Mouse (Mus musculus) embryonic facial prominence, embryonic 14.5 days (tissue): ENCODE measurements around the gene Gm4353. TPM values are rescaled to one million over a fixed set of nuclear protein-coding genes. Genes with fewer than 3 reads are reported as not detected.

ENCODE experiments used
- ATAC-seq: fragments of 200-750 bp; cut with Nextera tagmentation; 2 replicates; pipeline ENCODE4 v1.8.0; 2017; ENCODE audit warnings: low read depth, moderate number of reproducible peaks, moderate TSS enrichment
- DNase-seq: peaks from one replicate; pipeline ENCODE4 v3.0.0-alpha.2; 2015; ENCODE audit warnings: low spot score
- H3K27ac ChIP-seq: fragments of 300-500 bp; sonication (generic); replicated peaks from 2 replicates; pipeline ENCODE4 v1.5.1; 2014; ENCODE audit warnings: low read depth, mild to moderate bottlenecking, low read length, moderate library complexity
- H3K27me3 ChIP-seq: fragments of 300-500 bp; sonication (generic); replicated peaks from 2 replicates; pipeline ENCODE4 v1.6.1; 2014; ENCODE audit warnings: low read length; ENCODE audit not compliant: control insufficient read depth, insufficient read depth
- H3K36me3 ChIP-seq: fragments of 300-500 bp; sonication (generic); 2 replicates; pipeline ENCODE4 v1.6.1; 2014; ENCODE audit warnings: low read length, mixed read lengths; ENCODE audit not compliant: control insufficient read depth, insufficient read depth
- H3K4me1 ChIP-seq: fragments of 300-500 bp; sonication (generic); 2 replicates; pipeline ENCODE4 v1.6.1; 2014; ENCODE audit warnings: antibody characterized with exemption, low read length; ENCODE audit not compliant: control insufficient read depth, insufficient read depth
- H3K4me2 ChIP-seq: fragments of 300-500 bp; sonication (generic); 2 replicates; pipeline ENCODE4 v1.6.1; 2014; ENCODE audit warnings: low read depth, mild to moderate bottlenecking, low read length, moderate library complexity, mixed read lengths
- H3K4me3 ChIP-seq: fragments of 300-500 bp; sonication (generic); 2 replicates; pipeline ENCODE4 v1.5.1; 2014; ENCODE audit warnings: low read depth, mild to moderate bottlenecking, low read length
- H3K9ac ChIP-seq: fragments of 300-500 bp; sonication (generic); 2 replicates; pipeline ENCODE4 v1.6.1; 2014; ENCODE audit warnings: low read depth, mild to moderate bottlenecking, low read length, moderate library complexity, mixed read lengths
- H3K9me3 ChIP-seq: fragments of 300-500 bp; sonication (generic); 2 replicates; pipeline ENCODE4 v1.6.1; 2016; ENCODE audit warnings: low read length; ENCODE audit not compliant: control insufficient read depth
- WGBS: fragments of 180-500 bp; shearing (Covaris S2); extraction: QIAGEN DNeasy Blood & Tissue Kit; methylation state at CpG from one replicate; pipeline ENCODE4 v1.1.7; 2014; 5-methylcytosine and 5-hydroxymethylcytosine counted together
- polyA plus RNA-seq: library from polyadenylated mRNA; unstranded; fragments of >200 nt; fragmentation: Nextera tagmentation; extraction: Ambion mirVana; gene quantifications from 2 replicates; pipeline ENCODE4 v1.2.1, GENCODE M21; 2014

The Gm4353 gene
- polyA plus RNA-seq, 1 experiment from 2014 or later = 0.88 TPM

DNA sequence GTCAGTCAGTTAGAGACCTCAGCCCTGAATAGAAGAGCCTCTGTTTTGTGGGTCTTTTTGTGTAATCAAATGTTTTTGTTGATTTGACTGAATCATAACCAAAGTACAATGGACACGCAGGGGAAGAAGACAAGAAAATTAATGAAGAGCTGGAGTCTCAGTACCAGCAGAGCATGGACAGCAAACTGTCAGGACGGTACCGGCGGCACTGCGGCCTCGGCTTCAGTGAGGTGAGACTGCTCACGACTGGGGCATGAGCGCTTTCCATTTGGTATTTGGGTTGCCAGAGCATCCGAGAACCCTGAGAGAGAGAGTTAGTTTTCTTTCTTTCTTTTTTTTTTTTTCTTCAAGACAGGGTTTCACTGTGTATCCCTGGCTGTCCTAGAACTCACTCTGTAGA, 18.7 kb upstream of the Gm4353 start:
- H3K9me3 ChIP-seq = no peaks in the 10 kb centered on the region
- WGBS = 94% methylated on average over 9 of the region's 9 CpGs
- H3K4me2 ChIP-seq = no peak overlapping the region
- H3K4me1 ChIP-seq = no peaks in the 10 kb centered on the region
- ATAC-seq (no peak), DNase-seq (no peak)
- no peaks in the 10 kb centered on the region for H3K27me3 ChIP-seq
- H3K9ac ChIP-seq = no peak overlapping the region
- H3K27ac ChIP-seq = no peak overlapping the region
- no peak overlapping the region for H3K4me3 ChIP-seq
- peaks cover 78% of the 10 kb centered on the region for H3K36me3 ChIP-seq

GRCm38 (mm10) chr7:116099952-116100528, 15.6 kb upstream of the Gm4353 start:
- H3K36me3 ChIP-seq = peaks cover 56% of the 10 kb centered on the region
- H3K4me3 ChIP-seq = no peak overlapping the region
- ATAC-seq = no peak
- H3K9me3 ChIP-seq = no peaks in the 10 kb centered on the region
- no peak overlapping the region for H3K4me2 ChIP-seq
- no peak overlapping the region for H3K9ac ChIP-seq
- no peak overlapping the region for H3K27ac ChIP-seq
- peaks cover 7% of the 10 kb centered on the region; the same call in 1 of the 2 replicates for H3K4me1 ChIP-seq
- DNase-seq = no peak
- no peaks in the 10 kb centered on the region for H3K27me3 ChIP-seq
- WGBS = 87% methylated on average over 7 of the region's 7 CpGs

GRCm38 (mm10) chr7:116093466-116093850, 9.0 kb upstream of the Gm4353 start:
- Histone ChIP-seq H3K4me3 (peak overlapping the region; percentile 64), H3K27me3 (no peaks in the 10 kb centered on the region), H3K9ac (peak overlapping the region; percentile 92), H3K4me1 (peaks cover 19% of the 10 kb centered on the region; the same call in 1 of the 2 replicates), H3K4me2 (peak overlapping the region; percentile 89), H3K27ac (peak overlapping the region; percentile 94), H3K9me3 (no peaks in the 10 kb centered on the region), H3K36me3 (0 out of 2 replicates have a peak, but pooled peaks cover 4% of the 10 kb centered on the region)
- ATAC-seq (peak; percentile 87), DNase-seq (no peak)
- 1% methylated on average over 19 of the region's 19 CpGs for WGBS

DNA sequence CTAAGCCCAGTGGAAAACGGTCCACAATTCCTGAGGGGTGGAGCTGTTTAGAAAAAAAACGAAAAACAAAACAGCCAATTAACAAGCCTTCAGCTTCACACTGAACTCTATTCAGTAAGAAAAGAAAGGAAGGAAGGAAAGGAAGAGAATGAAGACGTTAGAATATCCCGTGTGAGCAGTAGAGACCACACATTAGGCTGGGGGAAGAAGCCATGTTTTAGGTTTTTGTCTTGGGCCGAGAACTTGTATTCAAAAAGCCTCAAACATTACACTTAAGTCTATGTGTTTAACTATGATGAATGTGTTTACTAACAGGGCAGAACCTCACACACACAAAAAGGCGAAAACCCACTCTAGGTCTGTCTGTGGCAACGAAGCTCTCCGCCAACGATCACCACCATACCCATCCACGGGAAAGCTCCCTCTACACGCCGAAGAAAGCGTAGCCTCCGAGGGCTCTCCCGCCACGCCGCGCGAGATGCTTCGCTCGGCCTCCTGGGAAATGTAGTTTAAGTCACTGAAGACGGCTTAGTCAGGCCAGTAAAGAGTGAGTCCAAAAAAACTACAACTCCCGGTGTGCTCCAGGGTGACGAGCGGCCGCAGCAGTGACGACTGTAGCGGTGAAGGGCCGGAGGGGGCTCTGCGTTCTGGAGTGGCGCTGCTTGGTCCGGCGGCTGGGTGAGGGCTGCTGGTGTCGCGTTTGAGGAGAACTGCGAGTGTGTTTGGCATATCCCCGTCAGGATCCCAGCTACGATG, 8.5 kb upstream of the Gm4353 start:
- peak overlapping the region; percentile 92 for H3K9ac ChIP-seq
- H3K4me2 ChIP-seq = peak overlapping the region; percentile 89
- H3K4me1 ChIP-seq = peaks cover 19% of the 10 kb centered on the region; the same call in 1 of the 2 replicates
- ATAC-seq = peak; percentile 100
- peak; percentile 99 for DNase-seq
- under 1% methylated on average over 34 of the region's 38 CpGs for WGBS
- no peaks in the 10 kb centered on the region for H3K9me3 ChIP-seq
- 0 out of 2 replicates have a peak, but pooled peaks cover 4% of the 10 kb centered on the region for H3K36me3 ChIP-seq
- peak overlapping the region; percentile 64 for H3K4me3 ChIP-seq
- peak overlapping the region; percentile 94 for H3K27ac ChIP-seq
- no peaks in the 10 kb centered on the region for H3K27me3 ChIP-seq

DNA sequence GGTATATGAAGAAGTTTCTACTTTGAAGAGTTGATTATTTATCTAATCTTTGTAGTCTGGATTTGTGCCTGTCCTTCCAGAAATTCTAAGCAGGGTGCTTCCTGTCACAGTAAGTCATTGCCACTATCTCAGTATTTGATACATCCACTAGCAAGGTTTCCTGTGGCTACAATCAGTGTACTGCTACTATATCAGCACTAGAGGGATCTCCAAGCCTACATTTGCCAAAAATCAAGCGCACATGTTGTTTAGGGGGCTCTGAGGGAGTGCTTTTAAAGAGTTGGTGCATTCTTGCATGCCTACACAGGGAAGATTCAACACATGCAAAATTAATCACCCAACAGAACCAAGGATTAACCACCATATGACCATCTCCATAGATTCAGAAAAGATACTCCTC, 23.7 kb downstream of the Gm4353 start:
- Histone ChIP-seq H3K9me3 (no peaks in the 10 kb centered on the region), H3K36me3 (no peaks in the 10 kb centered on the region), H3K27me3 (no peaks in the 10 kb centered on the region), H3K4me2 (no peak overlapping the region), H3K27ac (no peak overlapping the region), H3K4me1 (no peaks in the 10 kb centered on the region), H3K9ac (no peak overlapping the region), H3K4me3 (no peak overlapping the region)
- no peak for DNase-seq
- 46% methylated on average over 1 of the region's 1 CpGs for WGBS
- no peak for ATAC-seq

- ATAC-seq (peak; percentile 16; the same call in 1 of the 2 replicates), DNase-seq (no peak)
- peak overlapping the region; percentile 14; the same call in 1 of the 2 replicates for H3K9ac ChIP-seq
- H3K27ac ChIP-seq = no peak overlapping the region; the same call in 1 of the 2 replicates
- H3K4me2 ChIP-seq = peak overlapping the region; percentile 99
- no peaks in the 10 kb centered on the region for H3K4me1 ChIP-seq
- WGBS = 22% methylated on average over 15 of the region's 15 CpGs
- H3K4me3 ChIP-seq = peak overlapping the region; percentile 64
- H3K36me3 ChIP-seq = no peaks in the 10 kb centered on the region
- H3K27me3 ChIP-seq = peaks cover 50% of the 10 kb centered on the region
- no peaks in the 10 kb centered on the region for H3K9me3 ChIP-seq
These were observed 43.9 kb downstream of the Gm4353 start for GRCm38 (mm10) chr7:116040470-116041019.

DNA sequence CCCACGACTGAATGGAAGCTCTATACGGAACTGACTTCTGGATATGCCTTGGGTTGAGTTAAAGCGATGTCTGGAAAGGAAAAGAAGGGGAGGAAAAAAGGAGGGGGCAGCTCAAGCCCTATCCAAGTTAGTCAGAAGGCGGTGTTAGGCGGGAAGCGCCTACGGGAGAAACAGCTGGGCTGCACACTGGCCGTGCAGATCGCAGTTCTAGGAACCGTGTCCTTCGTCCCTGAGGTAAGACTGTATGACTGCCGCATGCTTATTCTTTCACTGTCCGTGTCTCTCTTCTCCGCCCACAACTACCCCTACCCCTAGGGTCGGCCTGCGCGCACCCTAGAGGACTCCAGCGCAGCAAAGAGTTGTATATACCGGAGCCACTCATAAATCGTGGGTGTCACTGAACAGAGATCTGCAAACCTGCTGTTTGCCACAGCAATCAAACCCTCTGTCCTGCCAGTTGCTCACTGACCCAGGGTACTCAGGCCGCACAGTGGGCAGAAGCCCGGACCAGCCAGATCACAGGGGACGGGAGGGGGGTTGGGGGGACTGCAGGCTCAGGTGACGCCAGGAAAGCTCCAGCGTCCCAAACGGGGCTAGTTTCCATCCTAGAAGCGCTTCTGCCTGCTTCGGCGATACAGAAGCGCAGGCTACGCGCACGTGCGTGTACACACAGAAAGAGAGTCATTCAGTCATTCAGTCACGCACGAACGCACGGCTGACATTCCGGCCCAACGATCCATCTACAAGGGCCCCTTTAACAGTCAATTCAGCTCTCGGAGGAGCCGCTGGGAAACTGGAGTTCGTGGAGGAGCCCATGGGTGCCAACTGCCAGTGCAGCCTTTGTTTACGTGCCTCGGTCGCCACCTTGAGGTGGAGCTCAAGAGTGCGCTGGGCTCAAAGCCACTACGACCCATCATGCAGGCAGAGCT, 44.6 kb downstream of the Gm4353 start:
- peak overlapping the region; percentile 99 for H3K4me2 ChIP-seq
- peak overlapping the region; percentile 50 for H3K9ac ChIP-seq
- ATAC-seq = peak; percentile 90
- DNase-seq = peak; percentile 92
- H3K27me3 ChIP-seq = peaks cover 57% of the 10 kb centered on the region
- H3K9me3 ChIP-seq = no peaks in the 10 kb centered on the region
- H3K27ac ChIP-seq = peak overlapping the region; percentile 4
- WGBS = under 1% methylated on average over 48 of the region's 48 CpGs
- H3K4me1 ChIP-seq = no peaks in the 10 kb centered on the region
- H3K4me3 ChIP-seq = peak overlapping the region; percentile 64
- H3K36me3 ChIP-seq = no peaks in the 10 kb centered on the region

- Histone ChIP-seq H3K4me3 (peak within 1 kb of the TSS; percentile 64), H3K9me3 (no peaks in the 10 kb centered on the region), H3K27ac (peak within 1 kb of the TSS; percentile 4), H3K36me3 (no peaks in the 10 kb centered on the region), H3K27me3 (peaks cover 63% of the 10 kb centered on the region), H3K4me1 (0 out of 2 replicates have a peak, but pooled peaks cover 3% of the 10 kb centered on the region), H3K4me2 (peak within 1 kb of the TSS; percentile 99), H3K9ac (peak within 1 kb of the TSS; percentile 50)
- no peak for ATAC-seq
- DNase-seq = peak; percentile 16
- under 1% methylated on average over 11 of the region's 11 CpGs for WGBS
These were observed 45.3 kb downstream of the Gm4353 start, which contains the start of gene 1110004F10Rik for GRCm38 (mm10) chr7:116039196-116039537. Gene 1110004F10Rik, plus strand, starts transcription at chr7:116039397.
